Mouse (Mus musculus) thymus, postnatal 14 days (tissue): ENCODE measurements around the gene Rac2.

Experiments
- DNase-seq: peaks from one replicate; pipeline ENCODE4 v3.0.0; 2021

Rac2 gene

GRCm38 (mm10) chr15:78572658-78573397 lies at the start of gene Rac2:
TSS of gene Rac2 (minus strand) at chr15:78572783.
- DNase-seq, result peak; percentile 87

DNA sequence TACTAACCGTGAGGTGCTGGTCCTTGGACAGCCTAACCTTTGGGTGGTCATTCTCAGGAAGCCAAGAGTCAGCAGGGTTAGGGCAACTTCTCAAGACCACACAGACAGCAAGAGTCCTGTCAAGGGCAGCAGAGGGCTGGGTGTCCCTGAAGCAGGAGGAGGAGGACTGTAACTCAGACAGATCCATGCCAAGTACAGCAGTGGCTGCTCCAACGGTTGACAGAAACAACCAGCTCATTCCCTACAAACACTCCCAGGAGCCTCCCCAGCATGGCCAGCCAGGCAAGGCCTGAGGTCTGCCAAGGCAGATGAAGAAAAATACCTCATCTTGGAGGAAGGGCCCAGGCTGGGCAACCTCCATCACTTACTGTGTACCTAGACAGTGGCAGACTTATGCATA lies 44.4 kb upstream of the Rac2 start:
- DNase-seq, result no peak

GRCm38 (mm10) chr15:78614536-78614935 lies 42.0 kb upstream of the Rac2 start:
- peak; percentile 64 for DNase-seq

DNA sequence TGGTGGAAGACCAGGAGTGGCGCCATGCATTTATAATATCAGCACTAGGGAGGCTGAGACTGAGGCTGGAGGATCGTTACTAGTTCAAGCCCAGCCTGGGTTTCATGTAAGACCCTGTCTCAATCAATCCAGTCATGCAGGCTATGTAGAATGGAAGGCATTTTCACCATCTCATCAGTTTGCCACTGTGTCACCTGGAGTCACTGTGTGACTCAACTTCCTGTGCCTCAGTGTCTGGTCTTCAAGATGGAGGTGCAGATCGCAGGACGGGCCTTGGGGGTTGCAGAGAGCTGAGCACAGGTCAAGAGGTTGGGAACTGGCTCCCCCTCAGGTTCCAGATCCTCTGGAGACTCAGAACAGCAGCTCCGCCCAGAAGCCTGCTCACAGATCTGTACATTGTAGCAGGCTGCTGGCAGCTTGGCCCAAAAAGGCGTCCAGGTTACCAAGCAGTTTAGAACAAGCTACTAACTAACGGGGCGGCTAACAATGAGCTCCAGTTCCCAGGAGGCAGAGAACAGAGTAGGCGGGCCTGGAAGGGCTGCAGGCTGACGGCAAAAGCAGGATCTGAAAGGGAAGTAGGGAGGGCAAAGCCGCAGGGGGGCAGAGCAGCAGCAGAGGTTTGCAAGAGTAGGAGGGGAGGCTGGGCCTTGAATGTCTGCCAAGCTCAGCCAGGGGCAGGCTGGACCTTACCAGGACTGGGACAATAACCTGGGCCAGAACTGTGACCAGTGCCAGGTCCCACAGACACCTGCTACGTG lies 38.3 kb upstream of the Rac2 start:
- no peak for DNase-seq

DNA sequence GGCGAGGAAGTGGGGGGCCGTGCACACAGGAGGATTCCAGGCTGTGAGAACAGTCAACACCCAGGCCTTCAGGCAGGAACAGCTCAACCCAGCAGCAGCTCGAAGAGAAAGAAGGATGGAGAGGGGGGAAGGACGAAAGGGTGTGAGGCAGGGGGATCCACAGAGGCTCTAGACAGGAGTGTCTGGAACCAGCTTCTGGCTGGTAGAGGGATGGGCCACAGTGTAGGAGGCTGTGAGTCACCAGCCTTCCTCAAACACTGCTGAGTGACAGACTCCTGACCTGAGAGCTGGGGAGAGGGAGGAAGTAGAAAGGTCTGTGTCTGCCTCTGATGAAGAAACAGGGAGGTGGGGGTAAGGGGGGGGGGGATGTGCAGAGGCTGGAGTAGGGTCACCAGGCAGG lies 34.9 kb upstream of the Rac2 start:
- DNase-seq, result peak; percentile 49

DNA sequence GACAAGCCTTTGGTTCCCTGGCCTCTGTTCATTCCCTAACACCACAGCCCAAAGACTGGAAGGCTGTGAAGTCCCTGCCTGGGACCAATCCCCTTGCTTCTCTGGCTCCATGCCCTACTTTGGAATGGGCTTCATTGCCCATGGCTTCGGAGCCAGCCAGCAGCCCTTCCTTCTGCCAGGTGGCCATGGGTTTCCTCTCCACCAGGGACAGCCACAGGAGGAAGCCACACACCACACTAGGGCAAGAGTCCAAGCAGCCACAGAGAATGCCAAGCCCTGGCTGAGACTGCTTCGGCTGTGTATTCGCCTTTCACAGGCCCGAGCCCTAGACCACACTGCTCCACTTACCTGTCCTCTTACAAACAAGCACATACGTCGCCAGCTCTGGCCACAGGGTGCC lies 33.5 kb upstream of the Rac2 start:
- no peak for DNase-seq

DNA sequence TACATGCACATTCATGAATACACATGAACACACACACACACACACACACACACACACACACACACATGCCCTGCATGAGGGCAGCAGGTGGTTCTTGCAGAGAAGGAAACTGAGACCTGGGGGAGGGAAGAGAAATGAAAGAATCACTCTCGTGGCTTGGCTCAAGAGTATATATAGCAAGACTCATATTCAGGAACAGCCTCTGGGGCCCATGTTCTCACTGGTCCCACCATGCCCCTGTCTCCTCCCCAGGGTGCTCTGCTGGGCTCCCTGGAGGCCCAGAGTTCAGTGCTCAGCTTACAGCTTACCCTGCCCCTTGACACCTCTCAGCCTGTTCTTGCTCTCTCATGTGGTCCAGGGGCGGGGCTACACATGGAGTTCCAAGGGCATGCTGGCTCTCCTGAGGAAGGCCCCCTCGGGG lies 32.8 kb upstream of the Rac2 start:
- DNase-seq, result peak; percentile 82

GRCm38 (mm10) chr15:78604255-78604654 lies 31.7 kb upstream of the Rac2 start:
- peak; percentile 55 for DNase-seq

DNA sequence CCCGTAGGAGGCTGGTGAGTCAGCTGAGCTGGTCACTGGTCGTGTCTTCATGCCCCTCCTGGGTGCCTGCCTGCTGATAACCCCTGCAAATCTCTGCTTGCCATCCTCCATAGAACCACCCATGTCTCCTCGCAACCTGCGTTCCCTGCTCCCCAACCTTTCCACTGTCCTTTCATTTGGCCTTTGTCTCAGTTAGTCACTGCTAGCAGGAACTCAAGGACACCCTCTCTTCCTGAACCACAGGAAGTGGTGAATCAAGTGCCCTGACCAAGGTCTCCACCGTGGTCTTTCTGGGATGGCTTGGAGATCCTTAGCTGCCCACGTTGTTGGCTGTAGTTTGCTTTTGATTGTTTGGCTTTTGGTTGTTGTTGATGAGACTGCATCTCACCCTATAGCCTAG lies 28.6 kb upstream of the Rac2 start:
- no peak for DNase-seq

- DNase-seq, result no peak
These were observed 27.1 kb upstream of the Rac2 start for GRCm38 (mm10) chr15:78599529-78600193.

GRCm38 (mm10) chr15:78599124-78599523 lies 26.5 kb upstream of the Rac2 start:
- no peak for DNase-seq

- no peak for DNase-seq
These were observed 25.1 kb upstream of the Rac2 start for GRCm38 (mm10) chr15:78597729-78598128.

DNA sequence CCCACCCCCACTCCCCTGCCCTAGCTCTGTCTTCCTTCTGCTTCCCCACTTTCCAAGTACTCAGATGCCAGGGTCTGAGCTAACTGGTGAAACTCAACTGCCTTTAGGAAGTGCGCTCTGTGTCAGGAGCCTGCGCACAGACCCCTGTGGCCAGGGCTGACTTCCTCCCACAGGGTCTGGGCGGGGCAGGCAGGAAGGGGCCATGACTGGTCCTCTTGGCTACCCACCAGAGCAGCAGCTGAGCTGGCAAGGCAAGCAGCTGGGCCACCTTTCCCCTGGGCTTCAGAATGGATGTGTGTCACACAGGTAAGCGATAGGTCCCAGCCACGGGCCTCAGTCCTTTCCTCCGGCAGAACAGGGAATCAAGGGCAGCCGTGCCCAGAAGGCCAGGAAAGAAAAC lies 24.3 kb upstream of the Rac2 start, which contains the start of gene Cyth4:
Gene Cyth4, plus strand, starts transcription at position 134 of the 400 bp plus-strand sequence.
- DNase-seq, result peak; percentile 80

DNA sequence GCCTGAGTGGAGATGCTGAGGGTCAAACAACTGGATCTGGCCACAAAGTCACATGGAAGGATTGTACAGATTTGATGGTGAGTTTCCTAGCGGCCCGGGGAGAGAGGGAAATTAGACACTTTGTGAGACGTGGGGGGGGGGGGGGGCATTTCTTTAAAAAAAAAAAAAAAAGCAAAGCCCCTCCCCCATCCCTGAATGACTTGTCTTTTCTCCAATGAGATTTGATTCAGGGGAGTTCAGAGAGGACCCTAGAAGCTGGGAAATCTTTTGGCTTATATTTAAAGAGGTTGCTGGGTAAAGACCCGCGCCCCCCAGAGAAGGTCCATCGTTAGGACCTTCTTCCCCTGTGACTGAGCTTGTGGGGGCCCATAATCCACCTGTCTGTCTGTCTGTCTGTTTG lies 23.9 kb upstream of the Rac2 start:
- no peak for DNase-seq

GRCm38 (mm10) chr15:78595468-78595867 lies 22.9 kb upstream of the Rac2 start:
- no peak for DNase-seq

- DNase-seq, result no peak
These were observed 22.2 kb upstream of the Rac2 start for GRCm38 (mm10) chr15:78594831-78595230.

- DNase-seq, result peak; percentile 52
These were observed 21.4 kb upstream of the Rac2 start for GRCm38 (mm10) chr15:78593896-78594425.

DNA sequence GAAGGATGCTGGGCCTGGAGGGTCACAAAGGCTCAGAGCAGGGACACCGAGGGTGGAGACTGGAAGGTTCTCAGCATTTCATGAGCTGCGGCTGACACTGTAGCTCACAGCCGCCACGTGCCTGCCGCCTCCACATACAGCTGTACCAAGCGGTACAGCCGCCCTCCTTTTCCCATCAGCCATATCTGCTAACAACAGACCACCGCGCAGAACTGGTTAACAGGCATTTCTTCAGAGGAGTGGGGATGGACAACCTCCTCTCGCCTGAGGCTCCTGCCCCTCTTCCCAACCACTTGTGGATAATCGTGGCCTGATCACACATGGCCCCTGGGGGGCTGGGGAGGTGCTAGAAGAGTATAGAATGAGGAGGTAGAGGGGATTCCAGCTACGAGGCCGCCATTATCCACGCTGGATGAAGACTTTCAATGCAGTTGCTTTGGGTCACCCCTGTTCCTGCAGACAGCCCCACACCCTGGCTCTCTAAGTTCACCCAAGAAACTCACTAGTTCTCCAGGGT lies 19.9 kb upstream of the Rac2 start:
- DNase-seq, result peak; percentile 24

GRCm38 (mm10) chr15:78591680-78592451 lies 19.3 kb upstream of the Rac2 start:
- DNase-seq, result peak; percentile 47

- DNase-seq, result no peak
These were observed 18.2 kb upstream of the Rac2 start for GRCm38 (mm10) chr15:78590785-78591184.

GRCm38 (mm10) chr15:78589936-78590335 lies 17.4 kb upstream of the Rac2 start:
- no peak for DNase-seq

GRCm38 (mm10) chr15:78588900-78589299 lies 16.3 kb upstream of the Rac2 start:
- no peak for DNase-seq
